Mouse (Mus musculus) lung, postnatal 25 days (tissue): Measurements from ENCODE around the gene Gadd45a.
"Not testable (repeated sequence)": the region's sequence is repeated elsewhere in the genome, so short reads cannot be mapped to it uniquely, and the experiment has no call there.

Experiments used
- DNase-seq: peaks from one replicate; pipeline ENCODE4 v3.0.0; 2022; ENCODE audit warnings: low spot score

Gadd45a gene

GRCm38 (mm10) chr6:67019001-67019400 is 18.3 kb downstream of the Gadd45a start:
- not testable (repeated sequence) for DNase-seq

- no peak for DNase-seq
Observed at GRCm38 (mm10) chr6:67018365-67018764, 18.9 kb downstream of the Gadd45a start.

- no peak for DNase-seq
Observed at GRCm38 (mm10) chr6:67016520-67017111, 20.6 kb downstream of the Gadd45a start.

- DNase-seq = peak; percentile 46
Observed at GRCm38 (mm10) chr6:67015739-67016519, 21.3 kb downstream of the Gadd45a start.

GRCm38 (mm10) chr6:67014679-67015075 is 22.6 kb downstream of the Gadd45a start:
- DNase-seq = peak; percentile 65

GRCm38 (mm10) chr6:67013949-67014678 is 23.1 kb downstream of the Gadd45a start:
- DNase-seq = no peak

- no peak for DNase-seq
Observed at GRCm38 (mm10) chr6:67013293-67013948, 23.8 kb downstream of the Gadd45a start.

- DNase-seq = no peak
Observed at GRCm38 (mm10) chr6:67011217-67011518, 26.1 kb downstream of the Gadd45a start.

- DNase-seq = no peak
Observed at GRCm38 (mm10) chr6:67010370-67011216, 26.7 kb downstream of the Gadd45a start.

GRCm38 (mm10) chr6:67009888-67010287 is 27.4 kb downstream of the Gadd45a start:
- DNase-seq = no peak

GRCm38 (mm10) chr6:66999800-67000199 is 37.5 kb downstream of the Gadd45a start:
- DNase-seq = no peak

- peak; percentile 81 for DNase-seq
Observed at GRCm38 (mm10) chr6:66998645-66999044, 38.6 kb downstream of the Gadd45a start.

GRCm38 (mm10) chr6:66996257-66996656 is 41.0 kb downstream of the Gadd45a start:
- no peak for DNase-seq

GRCm38 (mm10) chr6:66995825-66996224 is 41.4 kb downstream of the Gadd45a start:
- no peak for DNase-seq

- no peak for DNase-seq
Observed at GRCm38 (mm10) chr6:66994981-66995380, 42.3 kb downstream of the Gadd45a start.

GRCm38 (mm10) chr6:66992786-66993185 is 44.5 kb downstream of the Gadd45a start:
- no peak for DNase-seq

- DNase-seq = no peak
Observed at GRCm38 (mm10) chr6:66992232-66992631, 45.0 kb downstream of the Gadd45a start.

- DNase-seq = no peak
Observed at GRCm38 (mm10) chr6:66989518-66989917, 47.7 kb downstream of the Gadd45a start.

GRCm38 (mm10) chr6:66989037-66989436 is 48.2 kb downstream of the Gadd45a start:
- DNase-seq = no peak

- no peak for DNase-seq
Observed at GRCm38 (mm10) chr6:66988363-66988762, 48.9 kb downstream of the Gadd45a start.

GRCm38 (mm10) chr6:66987643-66988042 is 49.6 kb downstream of the Gadd45a start:
- DNase-seq = no peak

GRCm38 (mm10) chr6:66986063-66986462 is 51.2 kb downstream of the Gadd45a start:
- DNase-seq = no peak
